Mouse (Mus musculus) adrenal gland, postnatal 10 days (tissue): ENCODE results near the gene Gm49383. TPM values are rescaled to one million over a fixed set of nuclear protein-coding genes. Genes with fewer than 3 reads are reported as not detected.
"Not testable (repeated sequence)": the region's sequence is repeated elsewhere in the genome, so short reads cannot be mapped to it uniquely, and the experiment has no call there.

Experiments
- DNase-seq: peaks from one replicate; pipeline ENCODE4 v3.0.0; 2021; ENCODE audit warnings: mixed read lengths
- total RNA-seq, 2 experiments: library from RNA; stranded (reverse); gene quantifications; 2 replicates each; pipeline ENCODE4 v1.2.3; 2021

Gm49383 gene
- total RNA-seq, 2 experiments from 2014 or later = 5.5 to 6.0 TPM

DNA sequence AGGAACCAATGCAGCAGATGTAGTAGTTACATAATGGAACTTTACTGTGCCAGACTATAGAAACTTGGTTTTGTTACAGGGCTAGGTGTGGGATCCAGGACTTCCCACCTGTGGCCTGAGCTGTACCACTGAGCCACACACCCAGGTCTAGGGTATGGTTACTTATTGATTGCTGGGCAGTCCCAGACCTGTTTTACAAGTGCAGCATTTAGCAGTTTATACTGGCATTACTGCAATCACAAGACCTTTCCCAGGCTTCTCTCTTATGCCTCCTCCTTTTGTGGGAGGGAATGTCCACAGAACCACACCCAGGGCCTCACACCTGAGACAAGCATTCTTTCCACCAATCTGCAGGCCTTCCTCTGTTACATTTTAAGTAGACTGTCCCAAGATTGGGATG is 2.1 kb upstream of the Gm49383 start:
- no peak for DNase-seq

DNA sequence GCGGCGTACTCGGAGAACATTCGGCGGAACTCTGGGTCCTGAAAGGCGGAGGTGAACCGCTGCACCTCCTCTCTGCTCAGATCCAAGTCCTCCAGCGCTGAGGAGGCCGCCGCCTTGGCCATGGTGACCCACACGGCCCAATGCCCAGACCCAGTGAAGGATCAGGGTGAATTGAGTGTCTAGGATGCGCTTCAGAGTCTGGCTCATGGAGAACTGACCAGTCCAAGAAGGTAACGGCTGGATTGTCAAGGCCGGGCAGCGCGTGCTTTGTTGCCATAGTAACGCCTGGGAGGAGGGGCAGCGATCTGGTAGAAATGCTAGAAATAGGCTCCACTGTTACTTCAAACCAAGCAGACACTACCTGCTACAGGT is 1.2 kb upstream of the Gm49383 start, which contains the start of gene Dnaaf2:
Gene Dnaaf2, minus strand, starts transcription at position 266 of the 372 bp plus-strand sequence.
- DNase-seq = peak; percentile 90

DNA sequence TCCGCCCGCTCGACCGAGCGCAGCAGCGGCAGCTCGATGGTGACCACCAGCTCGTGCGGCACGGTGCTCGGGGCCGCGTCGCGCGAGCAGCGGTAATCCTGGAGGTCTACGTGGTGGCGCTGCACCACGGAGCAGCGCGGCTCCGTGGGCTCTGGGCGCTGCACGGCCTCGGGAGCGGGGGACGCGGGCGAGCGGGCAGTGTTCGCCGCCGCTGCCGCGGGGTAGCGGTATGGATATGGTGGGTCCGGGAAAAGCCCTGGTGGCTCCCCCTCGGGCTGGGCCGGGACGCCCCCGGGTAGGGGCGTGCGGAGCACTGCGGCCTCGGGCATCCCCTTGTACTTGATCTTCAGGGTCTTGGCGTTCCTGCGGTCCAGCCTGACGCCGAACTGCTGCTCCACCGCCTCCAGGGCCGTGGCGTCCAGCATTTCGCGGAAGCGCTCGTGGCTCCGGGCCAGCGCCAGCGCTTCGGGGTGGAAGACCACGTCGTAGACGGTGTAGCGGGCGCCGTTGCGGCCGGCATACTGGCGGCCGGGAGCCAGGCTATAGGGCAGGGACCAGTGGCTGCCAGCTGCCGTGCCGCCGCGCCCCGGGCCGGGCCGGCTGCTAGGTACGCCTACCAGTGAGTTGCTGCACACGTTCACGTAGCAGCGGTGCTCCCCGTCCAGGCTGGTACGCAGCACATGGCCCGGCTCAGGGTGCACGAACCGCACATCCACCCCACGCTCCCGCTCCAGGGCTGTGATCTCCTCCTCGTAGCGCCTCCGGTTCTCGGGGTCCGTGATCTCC is 667 bp upstream of the Gm49383 start:
- DNase-seq = peak; percentile 76

DNA sequence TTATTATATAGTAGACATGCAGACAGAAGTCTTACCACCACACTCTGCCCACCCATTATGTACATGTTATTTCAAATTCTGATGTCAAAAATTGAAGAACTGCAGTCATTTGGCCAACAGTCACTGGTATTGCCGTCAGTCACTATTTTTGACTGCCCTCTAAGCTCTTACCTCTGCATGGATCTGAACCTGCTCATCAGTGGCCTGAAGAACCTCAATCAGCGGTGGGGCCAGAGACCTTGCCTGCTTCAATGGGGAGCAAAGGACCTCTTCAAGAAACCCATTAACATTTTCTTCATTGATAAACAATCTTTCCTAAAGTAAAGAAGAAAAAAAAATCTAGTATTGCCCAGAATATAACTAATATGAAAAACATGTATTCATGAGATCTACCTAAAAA is 4.3 kb downstream of the Gm49383 start:
- DNase-seq = no peak

DNA sequence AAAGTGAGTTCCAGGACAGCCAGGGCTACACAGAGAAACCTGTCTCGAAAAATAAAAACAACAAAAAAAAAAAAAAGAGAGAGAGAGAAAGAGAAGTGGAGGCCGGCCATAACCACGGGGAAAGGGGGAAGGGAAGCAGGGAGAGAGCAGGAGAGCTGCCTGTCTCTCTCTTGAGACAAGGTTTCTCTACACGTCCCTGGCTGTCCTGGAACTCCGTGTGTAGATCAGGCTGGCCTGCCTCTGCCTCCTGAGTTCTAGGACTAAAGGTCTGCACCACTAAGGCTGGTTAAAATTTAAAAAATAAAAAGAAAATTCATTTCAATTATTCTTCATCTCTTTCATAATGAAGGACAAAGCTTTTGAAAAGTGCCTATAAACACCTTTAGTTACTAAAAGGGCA is 5.5 kb downstream of the Gm49383 start:
- DNase-seq = no peak

DNA sequence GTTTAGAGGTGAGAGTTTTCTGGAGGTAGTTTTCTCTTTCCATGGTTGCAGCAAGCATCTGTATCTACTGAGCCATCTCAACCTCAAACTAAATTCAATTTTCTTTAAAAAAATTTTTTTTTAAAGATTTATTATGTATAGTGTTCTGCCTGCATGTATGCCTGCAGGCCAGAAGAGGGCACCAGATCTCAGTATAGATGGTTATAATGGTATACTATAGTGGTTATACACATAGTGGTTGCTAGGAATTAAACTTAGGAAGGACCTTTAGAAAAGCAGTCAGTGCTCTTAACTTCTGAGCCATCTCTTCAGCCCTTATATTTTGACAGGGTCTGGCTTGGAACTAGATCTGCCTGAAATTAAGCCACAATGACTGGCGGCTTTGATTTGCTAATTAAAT is 6.4 kb downstream of the Gm49383 start:
- DNase-seq = no peak

DNA sequence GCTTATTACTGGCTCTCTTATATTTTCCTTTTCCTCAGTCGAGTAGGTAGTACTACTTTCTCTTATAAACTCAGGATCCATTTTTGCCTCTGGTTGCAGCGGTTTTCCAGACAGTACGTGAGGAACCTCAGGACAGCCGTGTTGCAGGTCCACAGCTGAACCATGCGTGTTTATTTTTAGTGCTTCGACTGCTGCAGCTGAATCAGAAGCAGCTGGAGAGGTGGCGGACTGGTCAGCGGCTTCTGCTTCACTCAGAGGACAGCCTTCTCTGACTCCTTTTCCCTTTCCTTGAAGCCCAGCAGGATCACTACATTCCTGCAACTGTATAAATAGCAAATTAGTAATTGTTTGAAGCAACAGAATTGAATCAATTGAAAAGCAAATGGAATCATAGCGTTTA is 6.8 kb downstream of the Gm49383 start:
- no peak for DNase-seq

DNA sequence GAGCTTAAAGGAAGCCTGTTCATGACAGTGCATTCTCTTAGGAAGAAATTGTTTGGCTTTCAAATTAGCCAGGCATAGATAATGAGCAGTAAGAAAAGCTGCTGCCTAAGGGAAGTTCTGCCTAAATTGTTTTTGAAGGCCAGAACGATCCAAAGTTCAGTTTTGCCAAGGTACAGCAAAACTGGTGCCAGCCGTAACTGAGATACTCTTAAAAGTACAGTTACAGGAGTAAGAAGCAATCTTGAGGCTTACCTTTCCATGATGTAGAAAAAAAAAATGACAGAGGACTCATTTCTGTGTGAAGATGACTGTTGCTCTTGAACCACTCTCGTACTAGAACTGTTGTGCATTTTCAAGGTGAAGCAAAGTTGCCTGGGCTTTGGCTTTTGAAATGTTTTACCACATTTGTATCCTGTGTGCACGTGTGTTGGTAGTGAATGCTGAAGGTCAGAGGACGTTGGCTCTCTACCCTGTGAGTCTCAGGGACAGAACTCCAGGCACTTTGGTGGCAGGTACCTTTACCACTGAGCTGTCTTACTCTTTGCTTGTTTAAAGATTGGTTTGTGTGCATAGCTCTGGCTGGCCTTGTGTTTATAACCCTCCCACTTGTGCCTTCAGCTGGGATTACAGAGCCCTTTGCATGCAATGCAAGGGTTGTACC is 10.0 kb downstream of the Gm49383 start:
- DNase-seq = peak; percentile 18

DNA sequence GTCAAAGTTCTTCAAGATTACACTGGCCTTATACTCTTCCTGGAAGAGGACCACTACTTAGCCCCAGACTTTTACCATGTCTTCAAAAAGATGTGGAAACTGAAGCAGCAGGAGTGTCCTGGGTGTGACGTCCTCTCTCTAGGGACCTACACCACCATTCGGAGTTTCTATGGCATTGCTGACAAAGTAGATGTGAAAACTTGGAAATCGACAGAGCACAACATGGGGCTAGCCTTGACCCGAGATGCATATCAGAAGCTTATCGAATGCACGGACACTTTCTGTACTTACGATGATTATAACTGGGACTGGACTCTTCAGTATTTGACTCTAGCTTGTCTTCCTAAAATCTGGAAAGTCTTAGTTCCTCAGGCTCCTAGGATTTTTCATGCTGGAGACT is 11.5 kb downstream of the Gm49383 start:
- DNase-seq = peak; percentile 9

DNA sequence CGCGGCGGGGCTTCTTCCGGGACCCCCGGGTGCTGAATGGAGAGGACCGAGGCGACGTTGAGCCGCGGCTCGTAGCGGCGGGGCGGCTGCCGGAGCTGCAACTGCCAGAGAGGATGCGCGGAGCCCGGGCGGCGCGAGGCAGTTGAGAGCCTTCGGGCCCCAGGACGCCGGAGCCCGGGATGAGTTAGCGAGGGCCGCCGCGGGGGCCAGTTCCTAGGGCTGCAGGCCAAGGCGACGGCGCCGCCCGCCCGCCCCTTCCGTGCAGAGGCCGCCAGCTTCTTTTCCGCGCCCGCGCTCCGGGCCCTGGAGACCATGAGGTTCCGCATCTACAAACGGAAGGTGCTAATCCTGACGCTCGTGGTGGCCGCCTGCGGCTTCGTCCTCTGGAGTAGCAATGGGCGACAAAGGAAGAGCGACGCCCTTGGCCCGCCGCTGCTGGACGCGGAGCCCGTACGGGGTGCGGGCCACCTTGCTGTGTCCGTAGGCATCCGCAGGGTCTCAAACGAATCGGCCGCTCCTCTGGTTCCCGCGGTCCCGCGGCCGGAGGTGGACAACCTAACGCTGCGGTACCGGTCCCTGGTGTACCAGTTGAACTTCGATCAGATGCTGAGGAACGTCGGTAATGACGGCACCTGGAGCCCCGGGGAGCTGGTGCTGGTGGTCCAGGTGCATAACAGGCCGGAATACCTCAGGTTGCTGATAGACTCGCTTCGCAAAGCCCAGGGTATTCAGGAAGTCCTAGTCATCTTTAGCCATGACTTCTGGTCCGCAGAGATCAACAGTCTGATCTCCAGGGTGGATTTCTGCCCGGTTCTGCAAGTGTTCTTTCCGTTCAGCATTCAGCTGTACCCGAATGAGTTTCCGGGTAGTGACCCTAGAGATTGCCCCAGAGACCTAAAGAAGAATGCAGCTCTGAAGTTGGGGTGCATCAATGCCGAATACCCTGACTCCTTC is 12.3 kb downstream of the Gm49383 start:
- peak; percentile 73 for DNase-seq

DNA sequence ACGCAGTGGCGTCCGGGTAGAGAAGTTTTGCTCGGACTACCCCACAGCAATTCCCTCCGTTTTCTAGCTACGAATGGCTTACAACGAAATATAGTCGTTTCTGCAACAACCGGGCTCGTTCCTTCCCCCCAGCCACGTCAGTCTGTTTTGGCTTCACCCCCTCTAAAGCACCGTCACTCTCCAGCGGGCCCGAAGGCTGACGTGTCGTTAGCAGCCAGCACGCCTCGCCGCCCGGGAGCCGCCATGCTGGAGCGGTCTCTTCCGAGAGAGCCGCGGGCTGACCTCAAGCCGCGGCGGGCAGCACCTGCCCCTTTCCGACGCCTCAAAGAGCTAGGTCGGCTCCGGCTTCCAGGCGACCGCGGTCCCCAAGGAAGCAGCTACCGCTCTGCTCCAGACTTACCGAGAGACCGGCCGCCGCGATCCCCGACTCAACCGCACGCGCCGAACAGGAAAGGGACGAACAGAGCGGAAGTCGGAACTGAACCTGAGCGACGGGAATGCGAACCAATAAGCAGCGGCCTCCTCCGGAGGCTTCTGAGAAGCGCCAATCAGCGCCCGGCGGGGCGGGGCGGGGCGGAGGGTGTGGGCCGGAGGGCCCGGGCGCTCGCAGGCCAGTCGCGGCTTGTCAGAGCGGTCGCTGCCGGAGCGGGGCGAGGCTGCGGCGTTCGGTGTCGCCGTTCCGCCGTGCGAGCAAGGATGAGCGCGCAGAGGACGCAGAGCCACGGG is 13.2 kb downstream of the Gm49383 start, which contains the start of the genes Rpl36al and Mgat2:
Gene Rpl36al, minus strand, starts transcription at position 501 of the 726 bp plus-strand sequence.
Gene Mgat2, plus strand, starts transcription at position 575 of the 726 bp plus-strand sequence.
- peak; percentile 99 for DNase-seq

DNA sequence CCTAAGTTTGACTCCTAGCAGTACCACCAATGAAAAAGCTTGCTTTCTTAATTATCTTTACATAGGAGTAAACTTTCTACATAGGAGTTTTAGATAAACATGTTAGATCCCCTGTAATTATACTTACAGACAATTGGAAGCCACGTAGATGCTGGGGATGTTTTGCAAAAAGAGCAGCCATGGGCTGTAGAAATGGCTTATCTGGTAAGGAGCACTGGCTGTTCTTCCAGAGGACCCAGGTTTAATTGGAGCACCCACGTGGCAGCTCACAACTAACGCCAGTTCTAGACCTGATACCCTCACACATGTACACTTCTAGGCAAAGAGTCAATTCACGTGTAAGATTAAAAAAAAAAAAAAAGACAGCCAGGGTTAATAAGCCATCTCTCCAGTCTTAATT is 15.1 kb downstream of the Gm49383 start:
- no peak for DNase-seq

DNA sequence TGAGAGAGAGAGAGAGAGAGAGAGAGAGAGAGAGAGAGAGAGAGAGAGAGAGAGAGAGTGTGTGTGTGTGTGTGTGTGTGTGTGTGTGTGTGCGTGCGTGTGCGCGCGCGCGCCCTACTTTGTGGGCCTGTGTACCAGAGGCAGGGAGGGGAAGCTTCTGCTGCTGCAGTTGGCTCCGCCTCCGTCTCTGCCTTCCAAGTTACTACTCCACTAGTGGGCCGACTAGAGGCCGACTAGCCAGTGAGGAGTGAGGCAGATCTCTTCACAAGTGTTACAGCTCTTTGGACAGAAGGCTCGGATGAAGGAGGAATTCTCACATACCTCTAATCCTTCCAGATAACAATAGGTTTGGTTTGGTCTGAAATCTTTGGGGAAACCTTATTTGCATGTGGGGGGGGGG is 17.5 kb downstream of the Gm49383 start:
- no peak for DNase-seq

DNA sequence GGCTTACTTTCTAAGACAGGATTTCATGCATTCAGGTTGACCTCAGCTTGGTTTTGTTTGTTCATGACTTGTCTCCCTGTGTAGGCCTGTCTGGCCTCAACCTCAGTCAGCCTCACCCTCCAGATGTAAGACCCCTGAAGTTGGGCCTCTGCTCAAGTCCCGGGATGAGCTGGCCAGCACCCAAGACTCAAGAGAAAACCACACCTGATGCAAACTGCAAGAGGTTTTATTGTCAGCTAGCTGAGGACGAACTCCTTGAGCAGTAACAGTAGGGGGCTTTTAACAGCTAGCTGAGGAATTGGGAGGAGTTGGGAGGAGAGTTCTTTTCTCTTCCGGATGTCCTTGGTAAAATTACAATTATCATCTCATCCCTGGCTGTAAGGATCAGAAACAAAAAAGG is 19.4 kb downstream of the Gm49383 start:
- no peak for DNase-seq

DNA sequence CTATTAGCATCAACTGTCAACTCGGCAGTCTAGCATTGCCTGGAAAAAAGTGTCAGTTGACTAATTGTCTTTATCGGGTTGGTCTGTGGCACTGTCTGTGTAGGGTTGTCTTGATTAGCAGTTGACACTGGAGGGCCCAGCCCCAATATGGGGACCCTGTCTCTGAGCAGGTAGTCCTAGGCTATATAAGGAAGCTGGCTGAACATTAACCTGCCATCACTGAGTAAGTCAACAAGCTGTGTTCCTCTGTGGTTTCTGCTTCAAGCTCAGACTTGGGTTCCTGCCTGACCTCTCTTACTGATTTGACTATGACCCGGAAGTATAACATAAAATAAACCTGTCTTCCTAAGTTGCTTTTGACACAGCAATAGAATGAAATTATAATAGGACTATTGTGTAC is 20.9 kb downstream of the Gm49383 start:
- DNase-seq = no peak

DNA sequence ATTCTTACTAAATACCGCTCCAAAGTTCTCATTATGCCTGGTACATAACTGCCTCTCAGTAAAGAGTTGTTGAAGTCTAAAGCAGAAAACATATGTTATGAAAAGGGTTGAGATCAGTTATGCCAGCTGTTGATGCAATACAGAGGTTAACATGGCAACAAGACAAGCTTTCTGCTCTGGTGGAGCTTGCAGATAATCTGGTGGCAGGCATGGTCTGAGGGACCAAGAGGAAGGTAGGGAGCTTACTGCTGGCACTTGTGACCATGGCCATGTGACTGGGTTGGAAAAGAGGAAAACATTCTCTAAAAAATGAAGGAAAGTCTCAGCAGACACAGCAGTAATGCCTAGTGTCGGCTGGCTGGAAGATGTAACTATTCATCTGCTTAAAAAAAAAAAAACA is 25.6 kb downstream of the Gm49383 start:
- DNase-seq = no peak

DNA sequence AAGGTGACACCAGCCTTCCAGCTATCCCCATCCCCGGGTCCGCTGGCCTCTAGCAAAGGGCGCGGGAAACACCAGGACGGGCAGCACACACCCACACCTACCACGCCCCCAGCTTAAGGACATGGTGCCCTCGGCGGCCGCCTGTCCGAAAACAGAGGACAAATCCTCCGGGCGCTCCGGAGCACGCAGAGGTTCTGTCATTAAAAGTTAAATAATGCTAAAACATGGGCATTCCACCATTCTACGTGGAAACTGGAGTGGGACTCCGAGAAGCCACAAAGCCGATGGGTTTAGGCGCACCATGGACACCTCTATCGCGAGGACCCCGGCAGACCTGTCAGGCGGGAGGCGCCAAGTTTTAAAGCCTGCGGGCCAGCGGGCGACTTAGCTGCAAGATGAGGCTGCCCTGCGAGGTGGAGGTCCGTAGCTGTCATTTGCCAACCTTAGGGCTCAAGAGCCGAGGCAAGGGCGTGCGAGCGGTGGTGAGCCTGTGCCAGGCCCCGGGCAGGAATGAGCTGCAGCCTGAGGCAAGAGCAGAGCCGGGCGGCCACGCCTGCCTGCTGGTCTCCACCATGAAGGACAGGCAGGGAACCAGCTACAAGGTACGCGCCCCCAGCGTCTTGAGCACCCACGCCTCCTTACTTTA is 28.3 kb downstream of the Gm49383 start, which contains the start of gene Lrr1:
Gene Lrr1, plus strand, starts transcription at position 354 of the 646 bp plus-strand sequence.
- peak; percentile 88 for DNase-seq

DNA sequence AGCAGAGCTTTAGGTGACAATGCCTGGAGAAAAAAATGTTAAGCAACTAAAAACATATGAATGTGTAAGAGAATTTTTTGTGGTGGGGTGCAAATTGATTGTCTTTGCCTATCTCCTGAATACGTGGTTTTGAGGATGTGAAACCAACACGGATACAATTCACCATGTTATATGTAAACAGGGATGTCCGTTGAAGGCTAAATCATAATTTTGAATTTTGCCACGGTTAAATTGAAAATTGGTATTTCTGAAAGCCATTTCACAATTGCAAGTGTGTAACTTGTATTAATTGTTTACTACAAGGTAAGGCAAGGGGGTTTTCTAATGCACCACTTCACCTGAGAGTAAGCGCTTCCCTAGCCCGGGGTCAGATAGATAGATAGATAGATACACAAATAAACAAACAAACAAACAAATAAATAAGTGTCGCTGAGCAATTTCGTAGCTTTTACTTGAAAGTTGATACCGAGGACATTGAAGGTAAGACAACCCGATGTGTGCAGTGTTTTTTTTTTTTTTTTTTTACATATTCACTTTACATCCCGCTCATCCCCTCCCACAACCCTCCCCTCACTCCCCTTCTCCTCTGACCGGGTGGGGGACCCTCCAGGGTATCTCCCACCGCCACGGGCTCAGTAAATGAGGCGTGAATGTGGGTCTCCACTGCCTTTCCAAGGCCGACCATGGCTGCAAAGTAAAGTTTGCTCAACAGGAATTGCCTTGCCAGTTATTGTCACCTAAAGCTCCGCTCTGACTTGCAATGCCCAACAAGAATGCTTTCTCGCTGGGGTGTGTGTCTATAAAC is 29.0 kb downstream of the Gm49383 start:
- DNase-seq = no peak

DNA sequence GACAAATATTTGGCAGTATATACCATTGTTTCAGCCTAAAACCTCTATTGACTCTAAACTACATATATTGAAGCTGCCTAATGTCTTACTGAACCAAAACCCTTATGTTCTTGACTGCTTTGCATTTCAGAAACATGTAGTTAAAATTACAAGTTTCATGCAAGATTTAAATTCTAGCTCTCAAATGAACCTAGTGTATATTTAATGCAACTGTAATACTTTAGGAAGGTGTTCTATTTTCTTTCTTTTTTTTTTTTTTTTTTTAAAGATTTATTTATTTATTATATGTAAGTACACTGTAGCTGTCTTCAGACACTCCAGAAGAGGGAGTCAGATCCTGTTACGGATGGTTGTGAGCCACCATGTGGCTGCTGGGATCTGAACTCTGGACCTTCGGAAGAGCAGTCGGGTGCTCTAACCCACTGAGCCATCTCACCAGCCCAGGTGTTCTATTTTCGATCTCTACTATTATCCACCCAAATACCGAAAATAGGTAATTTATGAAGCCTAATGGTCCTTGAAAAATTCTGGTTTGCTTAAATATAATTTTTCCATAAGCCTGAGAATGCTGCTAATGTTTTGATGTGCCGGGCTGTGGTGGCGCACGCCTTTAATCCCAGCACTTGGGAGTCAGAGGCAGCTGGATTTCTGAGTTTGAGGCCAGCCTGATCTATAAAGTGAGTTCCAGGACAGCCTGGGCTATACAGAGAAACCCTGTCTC is 29.9 kb downstream of the Gm49383 start:
- DNase-seq = not testable (repeated sequence)

DNA sequence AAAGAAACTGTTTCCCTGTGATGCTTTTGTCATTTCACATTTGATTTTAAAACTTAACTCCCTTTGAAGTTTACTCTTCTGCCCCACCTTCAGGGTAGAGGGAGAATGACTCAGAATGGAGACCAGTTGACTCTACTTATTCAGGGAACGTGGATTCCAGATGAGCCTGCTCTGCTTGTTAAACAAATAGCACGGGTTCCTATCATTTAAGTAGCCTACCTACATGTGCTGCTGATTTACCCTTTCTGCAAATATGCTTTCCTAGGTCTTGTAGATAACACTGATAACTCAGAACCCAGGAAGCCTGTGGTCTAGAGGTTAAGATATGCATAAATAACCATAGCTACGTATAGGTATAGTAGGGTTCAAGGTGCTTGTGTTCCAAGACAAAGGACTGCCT is 32.0 kb downstream of the Gm49383 start:
- DNase-seq = no peak
